11 mouse cellular contexts compared by ENCODE assay signal in the genomic region with DNA sequence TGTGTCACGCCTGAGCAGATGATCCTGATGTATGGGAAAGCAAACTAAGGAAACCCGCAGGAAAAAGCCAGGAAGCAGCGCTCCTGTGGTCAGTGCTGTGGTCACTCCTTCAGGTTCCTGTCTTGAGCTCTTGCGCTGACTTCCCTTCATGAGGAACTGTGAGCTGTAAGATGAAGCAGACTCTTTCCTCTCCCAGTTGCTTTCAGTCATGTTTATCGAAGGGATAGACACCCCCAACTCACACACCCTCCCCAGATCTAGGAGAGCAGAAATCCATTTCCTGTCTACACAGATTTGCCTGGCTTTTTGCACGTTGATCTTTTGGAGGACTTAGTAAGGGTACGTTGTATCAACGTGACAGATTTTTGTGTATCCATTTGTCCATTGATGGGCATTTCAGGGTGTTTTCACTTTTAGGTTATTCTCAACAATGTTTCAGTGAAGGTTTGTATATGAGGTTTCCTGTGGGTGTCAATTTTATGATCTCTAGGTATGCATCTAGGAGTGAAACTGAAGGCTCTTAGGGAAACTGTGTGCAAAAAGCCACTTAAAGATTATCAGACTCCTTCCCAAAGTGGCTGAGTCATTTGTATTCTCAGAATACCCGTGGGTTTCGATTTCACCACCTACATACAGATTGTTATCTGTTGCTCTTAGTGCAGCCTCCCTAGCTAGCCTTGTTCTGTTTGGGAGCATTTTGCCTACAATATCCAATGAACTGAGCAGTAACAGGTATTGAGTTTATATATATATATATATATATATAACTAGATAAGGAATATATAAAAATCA. TPM values are rescaled to one million over a fixed set of nuclear protein-coding genes. Genes with fewer than 3 reads are reported as not detected.
A peak's percentile ranks its signal among the peaks of the same experiment; 100 is the strongest.
DNase-seq lines count a peak whose midpoint lies in the region; ATAC-seq and TF ChIP-seq lines count a peak whose summit lies in the region.
"Had no signal": no experiment of that assay in that cellular context is flagged by ENCODE, and none has a peak within 500 bp of the region (broad histone marks: within the 10 kb centered on the region; RNA-seq: fewer than 3 reads in every experiment).

No protein-coding gene starts in this region.

- 0 out of 2 replicates have a peak, but pooled peaks have one; percentile 36 for ATAC-seq in erythroblast, adult 5-6 weeks (replicated peaks; ENCODE audit: low FRiP score, poor library complexity, severe bottlenecking)
- peak; percentile 59 for ATAC-seq in liver, postnatal 0 days
- ATAC-seq in frontal cortex, adult (ENCODE audit: low TSS enrichment): no peak

- no peaks in the 10 kb centered on the region for H3K27me3 ChIP-seq in CH12.LX (replicated peaks)
- H3K27me3 ChIP-seq in liver, postnatal 0 days (ENCODE audit: insufficient read depth, low read length): no peaks in the 10 kb centered on the region

- H3K36me3 ChIP-seq in CH12.LX (replicated peaks in 1 of 2; ENCODE audit: control insufficient read depth in 1 of 2, insufficient read depth in 1 of 2, low read length in 1 of 2): no peaks in the 10 kb centered on the region
- no peaks in the 10 kb centered on the region for H3K36me3 ChIP-seq in liver, postnatal 0 days (replicated peaks; ENCODE audit: insufficient read depth, low read length)
- H3K36me3 ChIP-seq: heart, embryonic 10.5 days; midbrain, embryonic 10.5 days had no signal

- H3K27ac ChIP-seq in CH12.LX (ENCODE audit: insufficient read depth, low read depth): no peak overlapping the region
- peak overlapping the region; percentile 49 for H3K27ac ChIP-seq in liver, postnatal 0 days (ENCODE audit: low read depth)
- H3K27ac ChIP-seq: heart, embryonic 10.5 days; midbrain, embryonic 10.5 days had no signal

- in situ Hi-C loops in CH12.LX (cut with MboI; ENCODE audit: low pct_ligation_motif_present, low pct_unique_long_range_greater_than_20kb, low sequenced_read_pairs): no loop called here

- peak overlapping the region; percentile 79 for H3K4me2 ChIP-seq in CH12.LX (ENCODE audit: insufficient read depth, low read depth, poor library complexity, severe bottlenecking)
- H3K4me2 ChIP-seq in liver, postnatal 0 days (ENCODE audit: low read depth, low read length): peak overlapping the region; percentile 69

- TF ChIP-seq CTCF in CH12.LX (conservative IDR thresholded peaks at IDR 0.05 in 1 of 2, IDR thresholded peaks at IDR 0.05 in 1 of 2; ENCODE audit: low read depth in 2 of 2, low read length in 2 of 2): no peak
- no peak for TF ChIP-seq CTCF in liver, postnatal 0 days (IDR thresholded peaks at IDR 0.05; ENCODE audit: low read depth)

- peaks cover 0 to 14% of the 10 kb centered on the region in 2 experiments; a peak in 2 of 4 replicates for H3K4me1 ChIP-seq in CH12.LX (ENCODE audit: control insufficient read depth in 1 of 2, insufficient read depth in 2 of 2)
- H3K4me1 ChIP-seq in liver, postnatal 0 days (ENCODE audit: insufficient read depth): peaks cover 9% of the 10 kb centered on the region
- H3K4me1 ChIP-seq: heart, embryonic 10.5 days; midbrain, embryonic 10.5 days had no signal

- TF ChIP-seq POLR2A in CH12.LX (IDR thresholded peaks at IDR 0.05; ENCODE audit: low read depth, low read length): no peak

- peak overlapping the region; percentile 15; the same call in 1 of the 2 replicates for H3K9ac ChIP-seq in CH12.LX (ENCODE audit: insufficient read depth, low read depth)
- peak overlapping the region; percentile 46; the same call in 1 of the 2 replicates for H3K9ac ChIP-seq in liver, postnatal 0 days (replicated peaks)

- no peaks in the 10 kb centered on the region for H3K79me2 ChIP-seq in CH12.LX (replicated peaks; ENCODE audit: control insufficient read depth, extremely low read depth, insufficient read depth, poor library complexity, severe bottlenecking)

- H3K4me3 ChIP-seq in CH12.LX (replicated peaks in 1 of 3; ENCODE audit: low read depth in 2 of 3, low read length in 2 of 3, poor library complexity in 1 of 3): peak overlapping the region in 1 of 3 experiments; percentile 1
- H3K4me3 ChIP-seq in liver, postnatal 0 days (ENCODE audit: low read depth, low read length): peak overlapping the region; percentile 30
- H3K4me3 ChIP-seq: heart, embryonic 10.5 days; midbrain, embryonic 10.5 days had no signal

- H3K9me3 ChIP-seq in CH12.LX (replicated peaks; ENCODE audit: low read length): peaks cover 3% of the 10 kb centered on the region
- H3K9me3 ChIP-seq in liver, postnatal 0 days (ENCODE audit: low read length): no peaks in the 10 kb centered on the region
- H3K9me3 ChIP-seq: heart, embryonic 10.5 days; midbrain, embryonic 10.5 days had no signal

- no peak for TF ChIP-seq RAD21 in CH12.LX (IDR thresholded peaks at IDR 0.05; ENCODE audit: low read depth, low read length)

- DNase-seq in 3T3-L1 (ENCODE audit: low read depth, low spot score) (peak; percentile 60), CH12.LX (ENCODE audit: extremely low read depth) (peak; percentile 45)
- peak; percentile 20 for DNase-seq in liver, postnatal 0 days
- DNase-seq in cerebellum, adult 9-10 months: no peak
- DNase-seq in thymus, postnatal 10 days (ENCODE audit: low spot score in 2 of 2): no peak
- DNase-seq: kidney, postnatal 14 days; thymus, postnatal 14 days had no signal

- dilution Hi-C loops in CH12.LX (cut with MboI; ENCODE audit: extremely low pct_ligation_motif_present, extremely low pct_unique_long_range_greater_than_20kb, low sequenced_read_pairs): no loop called here

- TF ChIP-seq EP300 in CH12.LX (IDR thresholded peaks at IDR 0.05; ENCODE audit: low read length): peak; percentile 84
- TF ChIP-seq EP300 in liver, postnatal 0 days (IDR thresholded peaks at IDR 0.05; ENCODE audit: low read depth): no peak

- WGBS in liver, postnatal 0 days (ENCODE audit: insufficient replicate concordance): 22% methylated on average over 10 of the region's 10 CpGs

TF ChIP-seq in CH12.LX, 34 proteins besides CTCF, POLR2A, EP300 and RAD21 (continues in another document):
- TF ChIP-seq MAFK (IDR thresholded peaks at IDR 0.05; ENCODE audit: insufficient replicate concordance, low read length) (peak; percentile 52; the same call in 1 of the 2 replicates), HCFC1 (IDR thresholded peaks at IDR 0.05; ENCODE audit: low read depth, low read length) (no peak), JUN (IDR thresholded peaks at IDR 0.05; ENCODE audit: insufficient read depth, low read depth, low read length) (peak; percentile 70), POLR2AphosphoS2 (IDR thresholded peaks at IDR 0.05; ENCODE audit: low read depth, low read length) (no peak), JUND (conservative IDR thresholded peaks at IDR 0.05; ENCODE audit: low read depth, low read length) (peak; percentile 75), MXI1 (IDR thresholded peaks at IDR 0.05; ENCODE audit: low read depth, low read length) (no peak), MAZ (IDR thresholded peaks at IDR 0.05; ENCODE audit: low read depth, low read length) (no peak), MAX (IDR thresholded peaks at IDR 0.05; ENCODE audit: low read length) (no peak), MEF2A (IDR thresholded peaks at IDR 0.05; ENCODE audit: borderline replicate concordance, low read depth, low read length) (peak; percentile 48; the same call in 1 of the 2 replicates), E2F4 (IDR thresholded peaks at IDR 0.05; ENCODE audit: insufficient replicate concordance, low read depth, low read length) (no peak), ZNF384 (IDR thresholded peaks at IDR 0.05; ENCODE audit: low read depth, low read length) (no peak), SIN3A (IDR thresholded peaks at IDR 0.05; ENCODE audit: low read length) (peak; percentile 51; the same call in 1 of the 2 replicates), ELF1 (IDR thresholded peaks at IDR 0.05; ENCODE audit: low read depth, low read length) (no peak), ZMIZ1 (IDR thresholded peaks at IDR 0.05; ENCODE audit: low read depth, low read length) (no peak), IRF4 (IDR thresholded peaks at IDR 0.05; ENCODE audit: low read depth, low read length) (peak; percentile 89), CHD1 (IDR thresholded peaks at IDR 0.05; ENCODE audit: low read depth, low read length) (no peak), ZKSCAN1 (IDR thresholded peaks at IDR 0.05; ENCODE audit: borderline replicate concordance, low read depth, low read length) (no peak), PAX5 (IDR thresholded peaks at IDR 0.05; ENCODE audit: low read length) (no peak), CHD2 (IDR thresholded peaks at IDR 0.05; ENCODE audit: low read length) (no peak), TBP (conservative IDR thresholded peaks at IDR 0.05; ENCODE audit: low read depth, low read length) (no peak), RCOR1 (conservative IDR thresholded peaks at IDR 0.05; ENCODE audit: low read depth, low read length) (no peak), ETS1 (conservative IDR thresholded peaks at IDR 0.05; ENCODE audit: low read depth, low read length) (peak; percentile 56; the same call in 1 of the 2 replicates), NELFE (IDR thresholded peaks at IDR 0.05; ENCODE audit: low read depth, low read length) (no peak), ZC3H11A (IDR thresholded peaks at IDR 0.05; ENCODE audit: low read depth, low read length) (no peak), GABPA (IDR thresholded peaks at IDR 0.05; ENCODE audit: insufficient replicate concordance, low read depth, low read length) (no peak), NRF1 (IDR thresholded peaks at IDR 0.05; ENCODE audit: low read depth, low read length) (no peak), USF1 (IDR thresholded peaks at IDR 0.05; ENCODE audit: low read depth, low read length) (no peak), USF2 (conservative IDR thresholded peaks at IDR 0.05; ENCODE audit: low read depth, low read length) (no peak), TCF12 (IDR thresholded peaks at IDR 0.05; ENCODE audit: low read depth, low read length) (no peak), SMC3 (IDR thresholded peaks at IDR 0.05; ENCODE audit: low read depth, low read length) (no peak)

RNA-seq across cellular contexts. Expression of a gene that starts 6.5 kb away (rescaled TPM):
- total RNA-seq in CH12.LX (2012; rRNA removed): 27.2 and 29.8 TPM in 2 replicates
- 43.3 and 44.3 TPM in 2 replicates for total RNA-seq in CH12.LX (2014; rRNA removed)
- polyA plus RNA-seq in CH12.LX (2012; ENCODE audit: insufficient read length, low read depth): 42.4 and 50.0 TPM in 2 replicates
- 19.4 and 33.9 TPM in 2 replicates for total RNA-seq in erythroblast, adult 5-6 weeks (2015; ENCODE audit: low replicate concordance)
- total RNA-seq in erythroblast, adult 5-6 weeks (2017; ENCODE audit: low replicate concordance): 12.8 and 17.2 TPM in 2 replicates
- polyA plus RNA-seq in liver, postnatal 0 days (2015; fragmentation: Nextera tagmentation; extraction: Ambion mirVana): 21.7 and 23.6 TPM in 2 replicates

RNA-seq across cellular contexts. Expression of a gene that starts 12.4 kb away (rescaled TPM):
- total RNA-seq in CH12.LX (2012; rRNA removed) (16.6 and 18.0 TPM in 2 replicates), CH12.LX (2014; rRNA removed) (20.1 and 20.5 TPM in 2 replicates)
- 15.5 and 15.8 TPM in 2 replicates for polyA plus RNA-seq in CH12.LX (2012; ENCODE audit: insufficient read length, low read depth)
- total RNA-seq in erythroblast, adult 5-6 weeks (2015; ENCODE audit: low replicate concordance): 2.1 and 2.5 TPM in 2 replicates
- 5.2 and 9.6 TPM in 2 replicates for total RNA-seq in erythroblast, adult 5-6 weeks (2017; ENCODE audit: low replicate concordance)
- polyA plus RNA-seq in liver, postnatal 0 days (2015; fragmentation: Nextera tagmentation; extraction: Ambion mirVana): 3.6 and 4.1 TPM in 2 replicates

Comparison
In these comparisons a context has a peak if more than half of its experiments do, and no peak if none do; other contexts are left out.
1. DNase-seq: peak in 3T3-L1 (single experiment), CH12.LX (single experiment) and liver, postnatal 0 days (single experiment); none in cerebellum, adult 9-10 months (single experiment) and thymus, postnatal 10 days (0 of 2).